27 mouse cellular contexts compared by ENCODE assay signal in the genomic region with DNA sequence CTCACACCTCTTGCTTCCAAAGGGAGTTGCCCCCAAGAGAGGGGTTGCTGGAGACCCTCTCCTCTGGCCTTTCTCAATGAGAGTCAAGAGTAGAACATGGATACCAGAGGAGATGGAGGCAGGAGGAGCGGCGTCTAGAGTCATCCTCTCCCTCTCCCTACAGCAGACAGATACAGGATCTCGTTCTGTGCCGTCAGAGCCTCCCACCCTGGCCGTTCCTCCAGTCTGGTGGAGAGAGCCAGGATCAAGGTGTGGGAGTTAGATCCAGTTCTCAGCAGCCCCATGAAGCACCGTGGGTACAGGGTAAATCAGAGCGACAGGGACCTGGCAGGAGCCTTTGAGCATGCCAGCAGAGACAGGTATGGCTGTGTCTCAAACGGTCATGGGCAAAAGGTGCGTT. TPM values are rescaled to one million over a fixed set of nuclear protein-coding genes. Genes with fewer than 3 reads are reported as not detected.
A peak's percentile ranks its signal among the peaks of the same experiment; 100 is the strongest.
DNase-seq lines count a peak whose midpoint lies in the region; ATAC-seq lines count a peak whose summit lies in the region.
"Had no signal": no experiment of that assay in that cellular context is flagged by ENCODE, and none has a peak within 500 bp of the region (broad histone marks: within the 10 kb centered on the region; RNA-seq: fewer than 3 reads in every experiment).

No protein-coding gene starts in this region.

- no peak overlapping the region for H3K9ac ChIP-seq in hindbrain, embryonic 12.5 days
- peak overlapping the region; percentile 45 for H3K9ac ChIP-seq in neural tube, embryonic 13.5 days
- no peak overlapping the region for H3K9ac ChIP-seq in neural tube, embryonic 15.5 days (replicated peaks)
- H3K9ac ChIP-seq: forebrain, embryonic 15.5 days; heart, embryonic 13.5 days; liver, embryonic 12.5 days; liver, postnatal 0 days had no signal

- no peak overlapping the region for H3K4me3 ChIP-seq in hindbrain, embryonic 10.5 days
- H3K4me3 ChIP-seq in hindbrain, embryonic 12.5 days, result no peak overlapping the region
- H3K4me3 ChIP-seq in neural tube, embryonic 13.5 days, result no peak overlapping the region
- H3K4me3 ChIP-seq in neural tube, embryonic 15.5 days (replicated peaks), result no peak overlapping the region
- H3K4me3 ChIP-seq: forebrain, embryonic 15.5 days; heart, embryonic 13.5 days; liver, embryonic 12.5 days had no signal

- peaks cover 45% of the 10 kb centered on the region for H3K27me3 ChIP-seq in hindbrain, embryonic 10.5 days (ENCODE audit: insufficient read depth, poor library complexity, severe bottlenecking)
- H3K27me3 ChIP-seq in hindbrain, embryonic 12.5 days, result peaks cover 2% of the 10 kb centered on the region; the same call in 1 of the 2 replicates
- 0 out of 2 replicates have a peak, but pooled peaks cover 7% of the 10 kb centered on the region for H3K27me3 ChIP-seq in neural tube, embryonic 13.5 days
- no peaks in the 10 kb centered on the region for H3K27me3 ChIP-seq in neural tube, embryonic 15.5 days (replicated peaks)
- H3K27me3 ChIP-seq: forebrain, embryonic 15.5 days had no signal

- peak; percentile 45 for DNase-seq in cerebellum, adult 9-11 months
- no peak for DNase-seq in hindbrain, embryonic 10.5 days (ENCODE audit: low spot score)
- DNase-seq: adrenal gland, postnatal 14 days; gastrocnemius, postnatal 10 days; kidney, adult 8-10 months; liver, postnatal 0 days; lung, postnatal 36 days; right cerebral cortex, postnatal 4 days; thymus, adult 18-20 months; thymus, postnatal 25 days had no signal

- no peaks in the 10 kb centered on the region for H3K9me3 ChIP-seq in hindbrain, embryonic 10.5 days
- H3K9me3 ChIP-seq in hindbrain, embryonic 12.5 days (replicated peaks), result no peaks in the 10 kb centered on the region
- H3K9me3 ChIP-seq in neural tube, embryonic 13.5 days, result no peaks in the 10 kb centered on the region
- H3K9me3 ChIP-seq in neural tube, embryonic 15.5 days (replicated peaks), result no peaks in the 10 kb centered on the region
- H3K9me3 ChIP-seq: forebrain, embryonic 15.5 days; heart, embryonic 13.5 days; liver, embryonic 12.5 days had no signal

- peak overlapping the region; percentile 46; the same call in 1 of the 2 replicates for H3K27ac ChIP-seq in hindbrain, embryonic 10.5 days
- H3K27ac ChIP-seq in hindbrain, embryonic 12.5 days, result no peak overlapping the region
- H3K27ac ChIP-seq in neural tube, embryonic 13.5 days (replicated peaks), result peak overlapping the region; percentile 84; the same call in 1 of the 2 replicates
- no peak overlapping the region for H3K27ac ChIP-seq in neural tube, embryonic 15.5 days (replicated peaks)
- H3K27ac ChIP-seq: heart, embryonic 13.5 days; kidney, postnatal 0 days; liver, embryonic 12.5 days; stomach, postnatal 0 days had no signal

- peaks cover 14% of the 10 kb centered on the region; the same call in 1 of the 2 replicates for H3K36me3 ChIP-seq in hindbrain, embryonic 10.5 days
- 0 out of 2 replicates have a peak, but pooled peaks cover 11% of the 10 kb centered on the region for H3K36me3 ChIP-seq in hindbrain, embryonic 12.5 days
- peaks cover 20% of the 10 kb centered on the region for H3K36me3 ChIP-seq in neural tube, embryonic 13.5 days
- H3K36me3 ChIP-seq in neural tube, embryonic 15.5 days, result 0 out of 2 replicates have a peak, but pooled peaks cover 6% of the 10 kb centered on the region
- H3K36me3 ChIP-seq: heart, embryonic 13.5 days; liver, embryonic 12.5 days had no signal

- H3K4me1 ChIP-seq in hindbrain, embryonic 10.5 days (replicated peaks), result peaks cover 49% of the 10 kb centered on the region
- peaks cover 53% of the 10 kb centered on the region for H3K4me1 ChIP-seq in hindbrain, embryonic 12.5 days
- peaks cover 76% of the 10 kb centered on the region for H3K4me1 ChIP-seq in neural tube, embryonic 13.5 days (replicated peaks)
- H3K4me1 ChIP-seq in neural tube, embryonic 15.5 days, result peaks cover 36% of the 10 kb centered on the region

- no peak overlapping the region for H3K4me2 ChIP-seq in hindbrain, embryonic 12.5 days (replicated peaks)
- H3K4me2 ChIP-seq in neural tube, embryonic 13.5 days, result peak overlapping the region; percentile 18; the same call in 1 of the 2 replicates
- H3K4me2 ChIP-seq in neural tube, embryonic 15.5 days, result no peak overlapping the region
- H3K4me2 ChIP-seq: forebrain, embryonic 15.5 days; heart, embryonic 13.5 days; liver, embryonic 12.5 days had no signal

- ATAC-seq in cerebellum, adult (ENCODE audit: insufficient number of reproducible peaks, low FRiP score, low TSS enrichment), result no peak
- ATAC-seq in hindbrain, embryonic 12.5 days (ENCODE audit: low FRiP score), result no peak
- ATAC-seq in neural tube, embryonic 13.5 days (ENCODE audit: low read depth), result no peak
- ATAC-seq in neural tube, embryonic 15.5 days (ENCODE audit: low FRiP score), result no peak
- no peak for ATAC-seq in erythroblast, adult 5-6 weeks (replicated peaks; ENCODE audit: low FRiP score, poor library complexity, severe bottlenecking)
- ATAC-seq: forebrain, embryonic 15.5 days; intestine, embryonic 16.5 days; liver, embryonic 12.5 days; liver, postnatal 0 days; Patski had no signal

- WGBS in hindbrain, embryonic 10.5 days, result 71% methylated on average over 9 of the region's 9 CpGs
- WGBS in hindbrain, embryonic 12.5 days, result 57% methylated on average over 9 of the region's 9 CpGs
- 70% methylated on average over 9 of the region's 9 CpGs for WGBS in neural tube, embryonic 13.5 days
- 64% methylated on average over 9 of the region's 9 CpGs for WGBS in neural tube, embryonic 15.5 days

RNA-seq across cellular contexts. Expression of a gene that starts 10.5 kb away (rescaled TPM):
- polyA plus RNA-seq in hindbrain, embryonic 10.5 days (2016; fragmentation: Nextera tagmentation; extraction: Ambion mirVana), result 41.2 and 87.6 TPM in 2 replicates
- 83.8 and 88.4 TPM in 2 replicates for polyA plus RNA-seq in hindbrain, embryonic 12.5 days (2016; fragmentation: Nextera tagmentation; extraction: Ambion mirVana)
- 84.9 and 102 TPM in 2 replicates for polyA plus RNA-seq in neural tube, embryonic 13.5 days (2015; fragmentation: Nextera tagmentation; extraction: Ambion mirVana)
- polyA plus RNA-seq in neural tube, embryonic 15.5 days (2015; fragmentation: Nextera tagmentation; extraction: Ambion mirVana), result 17.7 and 22.1 TPM in 2 replicates
- total RNA-seq in erythroblast, adult 5-6 weeks (2015; ENCODE audit: low replicate concordance), result not detected in 2 replicates
- total RNA-seq in erythroblast, adult 5-6 weeks (2017; ENCODE audit: low replicate concordance), result not detected in 2 replicates
- total RNA-seq: hematopoietic stem cell, adult 5-6 weeks; megakaryocyte, adult 5-6 weeks; MEL; monocyte, adult 5-6 weeks had no signal
- polyA plus RNA-seq: spleen, adult 2 months had no signal

RNA-seq across cellular contexts. Expression of a gene that starts 26.5 kb away (rescaled TPM):
- polyA plus RNA-seq in hindbrain, embryonic 10.5 days (2016; fragmentation: Nextera tagmentation; extraction: Ambion mirVana), result 1.1 and 1.9 TPM in 2 replicates
- 1.5 and 1.8 TPM in 2 replicates for polyA plus RNA-seq in hindbrain, embryonic 12.5 days (2016; fragmentation: Nextera tagmentation; extraction: Ambion mirVana)
- polyA plus RNA-seq in neural tube, embryonic 13.5 days (2015; fragmentation: Nextera tagmentation; extraction: Ambion mirVana), result 1.0 and 1.1 TPM in 2 replicates
- 0.70 and 0.73 TPM in 2 replicates for polyA plus RNA-seq in neural tube, embryonic 15.5 days (2015; fragmentation: Nextera tagmentation; extraction: Ambion mirVana)
- 2.1 TPM in 1 of 2 replicates, not detected in the other for total RNA-seq in erythroblast, adult 5-6 weeks (2015; ENCODE audit: low replicate concordance)
- total RNA-seq in erythroblast, adult 5-6 weeks (2017; ENCODE audit: low replicate concordance), result 0.56 and 1.3 TPM in 2 replicates

RNA-seq across cellular contexts. Expression of a gene that starts 55.4 kb away (rescaled TPM):
- polyA plus RNA-seq in hindbrain, embryonic 10.5 days (2016; fragmentation: Nextera tagmentation; extraction: Ambion mirVana), result 47.4 and 60.0 TPM in 2 replicates
- polyA plus RNA-seq in hindbrain, embryonic 12.5 days (2016; fragmentation: Nextera tagmentation; extraction: Ambion mirVana), result 53.7 and 53.8 TPM in 2 replicates
- polyA plus RNA-seq in neural tube, embryonic 13.5 days (2015; fragmentation: Nextera tagmentation; extraction: Ambion mirVana), result 48.9 and 49.5 TPM in 2 replicates
- 42.6 and 42.8 TPM in 2 replicates for polyA plus RNA-seq in neural tube, embryonic 15.5 days (2015; fragmentation: Nextera tagmentation; extraction: Ambion mirVana)
- total RNA-seq in erythroblast, adult 5-6 weeks (2015; ENCODE audit: low replicate concordance), result 12.7 and 21.7 TPM in 2 replicates
- 16.3 and 17.6 TPM in 2 replicates for total RNA-seq in erythroblast, adult 5-6 weeks (2017; ENCODE audit: low replicate concordance)

Comparison
In these comparisons a context has a peak if more than half of its experiments do, and no peak if none do; other contexts are left out.
1. H3K27ac ChIP-seq: peak in hindbrain, embryonic 10.5 days (single experiment) and neural tube, embryonic 13.5 days (single experiment); none in hindbrain, embryonic 12.5 days (single experiment) and neural tube, embryonic 15.5 days (single experiment).